18 mouse cellular contexts compared by ENCODE assay signal in the genomic region with DNA sequence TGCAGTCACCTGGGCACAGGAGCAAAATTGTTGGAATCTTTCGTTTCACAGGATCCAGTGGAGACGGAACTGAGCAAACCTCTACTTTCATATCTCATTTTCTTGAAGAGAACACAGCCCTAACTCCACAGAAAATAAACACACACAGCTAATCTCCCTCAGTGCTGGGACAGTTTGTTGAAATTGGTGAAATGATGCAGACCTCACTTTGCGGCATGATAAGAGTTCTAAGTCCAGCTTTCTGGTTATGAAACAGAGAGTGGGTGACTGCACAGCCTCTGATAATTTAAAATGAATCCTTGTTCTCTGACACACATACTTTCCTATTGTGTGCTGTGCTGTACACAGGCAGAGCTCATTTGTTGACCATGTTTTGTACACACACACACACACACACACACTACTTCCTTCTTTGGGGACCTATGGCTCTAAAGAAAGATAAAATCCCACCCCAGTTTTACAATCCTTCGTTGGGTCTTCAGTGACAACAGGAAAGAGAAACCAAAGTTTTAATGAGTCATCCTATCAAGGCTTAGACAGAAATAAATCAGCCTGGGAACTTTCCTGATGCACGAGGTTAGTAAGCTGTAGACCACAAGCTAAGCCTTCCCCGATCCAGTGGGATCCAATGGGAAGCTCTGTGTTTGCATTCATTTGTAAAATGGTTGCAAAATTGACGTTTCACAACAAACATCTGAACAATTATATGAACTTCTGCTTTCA.
A peak's percentile ranks its signal among the peaks of the same experiment; 100 is the strongest.
DNase-seq lines count a peak whose midpoint lies in the region; ATAC-seq and TF ChIP-seq lines count a peak whose summit lies in the region.
"Had no signal": no experiment of that assay in that cellular context is flagged by ENCODE, and none has a peak within 500 bp of the region (broad histone marks: within the 10 kb centered on the region; RNA-seq: fewer than 3 reads in every experiment).

No protein-coding gene starts in this region.

- peaks cover 3% of the 10 kb centered on the region; the same call in 1 of the 2 replicates for H3K4me1 ChIP-seq in liver, adult 2 months (ENCODE audit: control insufficient read depth, insufficient read depth, low read length)
- peaks cover 12 to 17% of the 10 kb centered on the region in 2 experiments for H3K4me1 ChIP-seq in heart, embryonic 14.5 days (ENCODE audit: control insufficient read depth in 2 of 2, insufficient read depth in 2 of 2, low read length in 2 of 2)
- no peaks in the 10 kb centered on the region for H3K4me1 ChIP-seq in midbrain, embryonic 11.5 days (ENCODE audit: control insufficient read depth, insufficient read depth, low read length)
- H3K4me1 ChIP-seq in neural tube, embryonic 15.5 days, result no peaks in the 10 kb centered on the region
- H3K4me1 ChIP-seq: forebrain, embryonic 15.5 days; limb, embryonic 13.5 days; midbrain, embryonic 12.5 days had no signal

- H3K4me3 ChIP-seq in liver, adult 2 months (ENCODE audit: insufficient read depth, low read depth, low read length), result no peak overlapping the region
- no peak overlapping the region for H3K4me3 ChIP-seq in heart, embryonic 14.5 days (ENCODE audit: control insufficient read depth in 1 of 2, insufficient read depth in 1 of 2, low read depth in 1 of 2, low read length in 2 of 2)
- H3K4me3 ChIP-seq in midbrain, embryonic 11.5 days (ENCODE audit: low read depth, low read length), result no peak overlapping the region
- H3K4me3 ChIP-seq in neural tube, embryonic 15.5 days (replicated peaks), result no peak overlapping the region
- H3K4me3 ChIP-seq: forebrain, embryonic 15.5 days; left cerebral cortex, adult 2 months; limb, embryonic 13.5 days; midbrain, embryonic 12.5 days had no signal

- WGBS in liver, adult 2 months, result 51% methylated on average over 7 of the region's 7 CpGs
- 33% methylated on average over 7 of the region's 7 CpGs for WGBS in heart, embryonic 14.5 days
- WGBS in midbrain, embryonic 11.5 days, result 87% methylated on average over 7 of the region's 7 CpGs
- 78% methylated on average over 7 of the region's 7 CpGs for WGBS in neural tube, embryonic 15.5 days

- no peaks in the 10 kb centered on the region for H3K9me3 ChIP-seq in heart, embryonic 14.5 days (ENCODE audit: control insufficient read depth, low read length)
- no peaks in the 10 kb centered on the region for H3K9me3 ChIP-seq in midbrain, embryonic 11.5 days (ENCODE audit: control insufficient read depth, low read length)
- H3K9me3 ChIP-seq in neural tube, embryonic 15.5 days (replicated peaks), result no peaks in the 10 kb centered on the region
- H3K9me3 ChIP-seq: forebrain, embryonic 15.5 days; limb, embryonic 13.5 days; midbrain, embryonic 12.5 days had no signal

- no peak for ATAC-seq in heart, embryonic 14.5 days (ENCODE audit: insufficient number of reproducible peaks, insufficient read depth, low FRiP score, low read depth)
- ATAC-seq in midbrain, embryonic 11.5 days (ENCODE audit: low FRiP score), result no peak
- ATAC-seq in neural tube, embryonic 15.5 days (ENCODE audit: low FRiP score), result no peak
- ATAC-seq: activated CD4-positive, CD25-positive, alpha-beta regulatory T cell, adult 4 months; forebrain, embryonic 15.5 days had no signal

- H3K36me3 ChIP-seq in liver, adult 2 months (ENCODE audit: control insufficient read depth, insufficient read depth, low read length), result no peaks in the 10 kb centered on the region
- H3K36me3 ChIP-seq in heart, embryonic 14.5 days (ENCODE audit: control insufficient read depth, insufficient read depth, low read length), result no peaks in the 10 kb centered on the region
- no peaks in the 10 kb centered on the region for H3K36me3 ChIP-seq in midbrain, embryonic 11.5 days (ENCODE audit: control insufficient read depth, insufficient read depth, low read length)
- no peaks in the 10 kb centered on the region for H3K36me3 ChIP-seq in neural tube, embryonic 15.5 days
- H3K36me3 ChIP-seq: forebrain, embryonic 15.5 days; limb, embryonic 13.5 days; midbrain, embryonic 12.5 days had no signal

- no peaks in the 10 kb centered on the region for H3K27me3 ChIP-seq in liver, adult 2 months (ENCODE audit: control insufficient read depth, insufficient read depth, low read length)
- H3K27me3 ChIP-seq in heart, embryonic 14.5 days (ENCODE audit: control insufficient read depth, insufficient read depth, low read length), result no peaks in the 10 kb centered on the region
- H3K27me3 ChIP-seq in midbrain, embryonic 11.5 days (ENCODE audit: control insufficient read depth, insufficient read depth, low read length), result no peaks in the 10 kb centered on the region
- H3K27me3 ChIP-seq in neural tube, embryonic 15.5 days (replicated peaks), result no peaks in the 10 kb centered on the region
- H3K27me3 ChIP-seq: forebrain, embryonic 15.5 days; limb, embryonic 13.5 days; midbrain, embryonic 12.5 days had no signal

- no peak overlapping the region for H3K9ac ChIP-seq in liver, adult 2 months (ENCODE audit: low read depth, low read length)
- H3K9ac ChIP-seq in heart, embryonic 14.5 days (ENCODE audit: low read length), result no peak overlapping the region
- no peak overlapping the region for H3K9ac ChIP-seq in midbrain, embryonic 11.5 days (ENCODE audit: low read length)
- no peak overlapping the region for H3K9ac ChIP-seq in neural tube, embryonic 15.5 days (replicated peaks)
- H3K9ac ChIP-seq: forebrain, embryonic 15.5 days; hindbrain, embryonic 14.5 days; limb, embryonic 13.5 days; midbrain, embryonic 12.5 days had no signal

- TF ChIP-seq CTCF in liver, adult 2 months (IDR thresholded peaks at IDR 0.05; ENCODE audit: low read depth, low read length), result no peak

- no peak for TF ChIP-seq POLR2A in liver, adult 2 months (IDR thresholded peaks at IDR 0.05; ENCODE audit: extremely low read depth, insufficient read depth, low read length)

- 0 out of 2 replicates have a peak overlapping the region, but pooled peaks have one; percentile 18 for H3K27ac ChIP-seq in liver, adult 2 months (replicated peaks; ENCODE audit: insufficient read depth, low read depth, low read length)
- H3K27ac ChIP-seq in heart, embryonic 14.5 days (replicated peaks in 1 of 2; ENCODE audit: control insufficient read depth in 1 of 2, insufficient read depth in 1 of 2, low read depth in 2 of 2, low read length in 2 of 2), result peak overlapping the region; percentile 67 to 68
- H3K27ac ChIP-seq in midbrain, embryonic 11.5 days (ENCODE audit: low read depth, low read length), result no peak overlapping the region
- H3K27ac ChIP-seq in neural tube, embryonic 15.5 days (replicated peaks), result no peak overlapping the region
- H3K27ac ChIP-seq: forebrain, embryonic 15.5 days; hindbrain, embryonic 14.5 days; left cerebral cortex, adult 2 months; limb, embryonic 13.5 days; midbrain, embryonic 12.5 days had no signal

- H3K79me2 ChIP-seq in liver, adult 2 months (ENCODE audit: control insufficient read depth, insufficient read depth, low read length), result no peaks in the 10 kb centered on the region

- DNase-seq in adrenal gland, adult (ENCODE audit: inconsistent age in 2 of 2, low spot score in 1 of 2), result peak; percentile 23 to 77
- DNase-seq in adrenal gland, postnatal 4 days (ENCODE audit: low spot score in 2 of 2), result no peak
- peak; percentile 62 for DNase-seq in liver, adult 2 months (ENCODE audit: extremely low read depth, low read depth, low spot score)
- DNase-seq in liver, result no peak
- DNase-seq in midbrain, embryonic 11.5 days (ENCODE audit: low spot score, missing footprints), result no peak
- DNase-seq in gastrocnemius, postnatal 25 days, result no peak
- DNase-seq: cerebellum, adult 9-11 months; gastrocnemius, postnatal 14 days; kidney, adult 18-20 months; right cerebral cortex, postnatal 4 days had no signal

- 0 out of 2 replicates have a peak overlapping the region, but pooled peaks have one; percentile 10 for H3K4me2 ChIP-seq in heart, embryonic 14.5 days (ENCODE audit: low read length)
- no peak overlapping the region for H3K4me2 ChIP-seq in midbrain, embryonic 11.5 days
- no peak overlapping the region for H3K4me2 ChIP-seq in neural tube, embryonic 15.5 days
- H3K4me2 ChIP-seq: forebrain, embryonic 15.5 days; hindbrain, embryonic 14.5 days; limb, embryonic 13.5 days; midbrain, embryonic 12.5 days had no signal

Comparison
In these comparisons a context has a peak if more than half of its experiments do, and no peak if none do; other contexts are left out.
1. DNase-seq: peak in adrenal gland, adult (2 of 2) and liver, adult 2 months (single experiment); none in adrenal gland, postnatal 4 days (0 of 2), liver (single experiment), midbrain, embryonic 11.5 days (single experiment) and gastrocnemius, postnatal 25 days (single experiment).
2. H3K27ac ChIP-seq: peak in liver, adult 2 months (single experiment) and heart, embryonic 14.5 days (2 of 2); none in midbrain, embryonic 11.5 days (single experiment) and neural tube, embryonic 15.5 days (single experiment).